Mouse (Mus musculus): ENCODE data around the gene Rab14. TPM values are rescaled to one million over a fixed set of nuclear protein-coding genes. Genes with fewer than 3 reads are reported as not detected.

Gene Rab14
- polyA plus RNA-seq, 1 experiment from 2014 or later, result 292 TPM

- Histone ChIP-seq H3K27ac (ENCODE audit: low read length) (no peak overlapping the region), H3K36me3 (ENCODE audit: control insufficient read depth, insufficient read depth, low read length) (no peaks in the 10 kb centered on the region), H3K9ac (ENCODE audit: low read length) (no peak overlapping the region), H3K4me1 (ENCODE audit: control insufficient read depth, insufficient read depth, low read length) (no peaks in the 10 kb centered on the region), H3K27me3 (ENCODE audit: control insufficient read depth, insufficient read depth, low read length) (no peaks in the 10 kb centered on the region), H3K4me2 (ENCODE audit: low read depth, low read length) (no peak overlapping the region), H3K4me3 (replicated peaks; ENCODE audit: low read length) (no peak overlapping the region), H3K9me3 (replicated peaks; ENCODE audit: control insufficient read depth, low read length) (no peaks in the 10 kb centered on the region)
- 87% methylated on average over 15 of the region's 15 CpGs for WGBS
- no peak for ATAC-seq (ENCODE audit: insufficient read depth, low FRiP score)
These were observed 23.4 kb upstream of the Rab14 start for GRCm38 (mm10) chr2:35224285-35224684.

- no peaks in the 10 kb centered on the region for H3K36me3 ChIP-seq (ENCODE audit: control insufficient read depth, insufficient read depth, low read length)
- no peak overlapping the region for H3K9ac ChIP-seq (ENCODE audit: low read length)
- H3K4me1 ChIP-seq (ENCODE audit: control insufficient read depth, insufficient read depth, low read length), result no peaks in the 10 kb centered on the region
- H3K27me3 ChIP-seq (ENCODE audit: control insufficient read depth, insufficient read depth, low read length), result no peaks in the 10 kb centered on the region
- no peak overlapping the region for H3K4me3 ChIP-seq (replicated peaks; ENCODE audit: low read length)
- no peaks in the 10 kb centered on the region for H3K9me3 ChIP-seq (replicated peaks; ENCODE audit: control insufficient read depth, low read length)
- ATAC-seq (ENCODE audit: insufficient read depth, low FRiP score), result no peak
- H3K27ac ChIP-seq (ENCODE audit: low read length), result no peak overlapping the region
- H3K4me2 ChIP-seq (ENCODE audit: low read depth, low read length), result no peak overlapping the region
- 67% methylated on average over 6 of the region's 6 CpGs for whole genome bisulfite sequencing
These were observed 22.0 kb upstream of the Rab14 start for GRCm38 (mm10) chr2:35222822-35223391.

- 91% methylated on average over 3 of the region's 3 CpGs for WGBS
- H3K27ac ChIP-seq (ENCODE audit: low read length), result no peak overlapping the region
- H3K36me3 ChIP-seq (ENCODE audit: control insufficient read depth, insufficient read depth, low read length), result no peaks in the 10 kb centered on the region
- ATAC-seq (ENCODE audit: insufficient read depth, low FRiP score), result no peak
- no peak overlapping the region for H3K4me2 ChIP-seq (ENCODE audit: low read depth, low read length)
- no peak overlapping the region for H3K4me3 ChIP-seq (replicated peaks; ENCODE audit: low read length)
- H3K27me3 ChIP-seq (ENCODE audit: control insufficient read depth, insufficient read depth, low read length), result no peaks in the 10 kb centered on the region
- H3K4me1 ChIP-seq (ENCODE audit: control insufficient read depth, insufficient read depth, low read length), result peaks cover 3% of the 10 kb centered on the region; the same call in 1 of the 2 replicates
- H3K9ac ChIP-seq (ENCODE audit: low read length), result no peak overlapping the region
- no peaks in the 10 kb centered on the region for H3K9me3 ChIP-seq (replicated peaks; ENCODE audit: control insufficient read depth, low read length)
These were observed 17.8 kb upstream of the Rab14 start for GRCm38 (mm10) chr2:35218736-35219135.

GRCm38 (mm10) chr2:35216701-35217100 lies 15.8 kb upstream of the Rab14 start:
- Histone ChIP-seq H3K4me1 (ENCODE audit: control insufficient read depth, insufficient read depth, low read length) (peaks cover 3% of the 10 kb centered on the region; the same call in 1 of the 2 replicates), H3K4me3 (replicated peaks; ENCODE audit: low read length) (no peak overlapping the region), H3K9ac (ENCODE audit: low read length) (no peak overlapping the region), H3K27me3 (ENCODE audit: control insufficient read depth, insufficient read depth, low read length) (no peaks in the 10 kb centered on the region), H3K4me2 (ENCODE audit: low read depth, low read length) (no peak overlapping the region), H3K27ac (ENCODE audit: low read length) (no peak overlapping the region), H3K9me3 (replicated peaks; ENCODE audit: control insufficient read depth, low read length) (no peaks in the 10 kb centered on the region), H3K36me3 (ENCODE audit: control insufficient read depth, insufficient read depth, low read length) (no peaks in the 10 kb centered on the region)
- ATAC-seq (ENCODE audit: insufficient read depth, low FRiP score), result no peak
- WGBS, result 74% methylated on average over 2 of the region's 2 CpGs

- 72% methylated on average over 14 of the region's 14 CpGs for WGBS
- Histone ChIP-seq H3K27ac (ENCODE audit: low read length) (no peak overlapping the region), H3K4me3 (replicated peaks; ENCODE audit: low read length) (no peak overlapping the region), H3K9ac (ENCODE audit: low read length) (no peak overlapping the region), H3K4me1 (ENCODE audit: control insufficient read depth, insufficient read depth, low read length) (peaks cover 3% of the 10 kb centered on the region; the same call in 1 of the 2 replicates), H3K27me3 (ENCODE audit: control insufficient read depth, insufficient read depth, low read length) (no peaks in the 10 kb centered on the region), H3K36me3 (ENCODE audit: control insufficient read depth, insufficient read depth, low read length) (no peaks in the 10 kb centered on the region), H3K4me2 (ENCODE audit: low read depth, low read length) (no peak overlapping the region), H3K9me3 (replicated peaks; ENCODE audit: control insufficient read depth, low read length) (no peaks in the 10 kb centered on the region)
- ATAC-seq (ENCODE audit: insufficient read depth, low FRiP score), result no peak
These were observed 14.4 kb upstream of the Rab14 start for GRCm38 (mm10) chr2:35215363-35215762.

- ATAC-seq (ENCODE audit: insufficient read depth, low FRiP score), result peak; percentile 66; the same call in 1 of the 2 replicates
- peak overlapping the region; percentile 18; the same call in 1 of the 2 replicates for H3K9ac ChIP-seq (ENCODE audit: low read length)
These were observed 14.0 kb upstream of the Rab14 start for GRCm38 (mm10) chr2:35214881-35215358.

GRCm38 (mm10) chr2:35213345-35213910 lies 12.5 kb upstream of the Rab14 start:
- Histone ChIP-seq H3K27me3 (ENCODE audit: control insufficient read depth, insufficient read depth, low read length) (no peaks in the 10 kb centered on the region), H3K4me3 (replicated peaks; ENCODE audit: low read length) (no peak overlapping the region), H3K4me2 (ENCODE audit: low read depth, low read length) (no peak overlapping the region), H3K36me3 (ENCODE audit: control insufficient read depth, insufficient read depth, low read length) (no peaks in the 10 kb centered on the region), H3K9ac (ENCODE audit: low read length) (0 out of 2 replicates have a peak overlapping the region, but pooled peaks have one; percentile 7), H3K9me3 (replicated peaks; ENCODE audit: control insufficient read depth, low read length) (no peaks in the 10 kb centered on the region), H3K27ac (ENCODE audit: low read length) (no peak overlapping the region), H3K4me1 (ENCODE audit: control insufficient read depth, insufficient read depth, low read length) (peaks cover 3% of the 10 kb centered on the region; the same call in 1 of the 2 replicates)
- ATAC-seq (ENCODE audit: insufficient read depth, low FRiP score), result no peak
- 68% methylated on average over 12 of the region's 12 CpGs for WGBS

More at GRCm38 (mm10) chr2:35214881-35215358, 14.0 kb upstream of the Rab14 start:
- Histone ChIP-seq H3K27me3 (ENCODE audit: control insufficient read depth, insufficient read depth, low read length) (no peaks in the 10 kb centered on the region), H3K4me3 (replicated peaks; ENCODE audit: low read length) (peak overlapping the region; percentile 9), H3K4me1 (ENCODE audit: control insufficient read depth, insufficient read depth, low read length) (peaks cover 3% of the 10 kb centered on the region; the same call in 1 of the 2 replicates), H3K9me3 (replicated peaks; ENCODE audit: control insufficient read depth, low read length) (no peaks in the 10 kb centered on the region), H3K27ac (ENCODE audit: low read length) (no peak overlapping the region), H3K36me3 (ENCODE audit: control insufficient read depth, insufficient read depth, low read length) (no peaks in the 10 kb centered on the region), H3K4me2 (ENCODE audit: low read depth, low read length) (peak overlapping the region; percentile 44)
- WGBS, result 4% methylated on average over 12 of the region's 12 CpGs

GRCm38 (mm10) chr2:35211681-35212080 lies 10.8 kb upstream of the Rab14 start:
- peak; percentile 75; the same call in 1 of the 2 replicates for ATAC-seq (ENCODE audit: insufficient read depth, low FRiP score)
- 60% methylated on average over 3 of the region's 3 CpGs for WGBS
- Histone ChIP-seq H3K36me3 (ENCODE audit: control insufficient read depth, insufficient read depth, low read length) (no peaks in the 10 kb centered on the region), H3K27ac (ENCODE audit: low read length) (peak overlapping the region; percentile 31), H3K27me3 (ENCODE audit: control insufficient read depth, insufficient read depth, low read length) (no peaks in the 10 kb centered on the region), H3K4me2 (ENCODE audit: low read depth, low read length) (no peak overlapping the region), H3K9ac (ENCODE audit: low read length) (no peak overlapping the region), H3K4me3 (replicated peaks; ENCODE audit: low read length) (no peak overlapping the region), H3K4me1 (ENCODE audit: control insufficient read depth, insufficient read depth, low read length) (peaks cover 3% of the 10 kb centered on the region; the same call in 1 of the 2 replicates), H3K9me3 (replicated peaks; ENCODE audit: control insufficient read depth, low read length) (no peaks in the 10 kb centered on the region)

- no peaks in the 10 kb centered on the region for H3K27me3 ChIP-seq (ENCODE audit: control insufficient read depth, insufficient read depth, low read length)
- H3K36me3 ChIP-seq (ENCODE audit: control insufficient read depth, insufficient read depth, low read length), result no peaks in the 10 kb centered on the region
- H3K27ac ChIP-seq (ENCODE audit: low read length), result 0 out of 2 replicates have a peak overlapping the region, but pooled peaks have one; percentile 12
- 59% methylated on average over 8 of the region's 8 CpGs for WGBS
- no peak overlapping the region for H3K9ac ChIP-seq (ENCODE audit: low read length)
- no peaks in the 10 kb centered on the region for H3K9me3 ChIP-seq (replicated peaks; ENCODE audit: control insufficient read depth, low read length)
- no peak for ATAC-seq (ENCODE audit: insufficient read depth, low FRiP score)
- H3K4me3 ChIP-seq (replicated peaks; ENCODE audit: low read length), result no peak overlapping the region
- H3K4me2 ChIP-seq (ENCODE audit: low read depth, low read length), result no peak overlapping the region
- H3K4me1 ChIP-seq (ENCODE audit: control insufficient read depth, insufficient read depth, low read length), result no peaks in the 10 kb centered on the region
These were observed 8.2 kb upstream of the Rab14 start for GRCm38 (mm10) chr2:35208931-35209665.
